Mouse (Mus musculus): ENCODE data around the gene Igfbp6.

GRCm38 (mm10) chr15:102163900-102164693 lies 19.9 kb downstream of the Igfbp6 start:
- TF ChIP-seq CTCF (IDR thresholded peaks at IDR 0.05; ENCODE audit: control insufficient read depth, insufficient read depth, insufficient read length) (no peak), MAX (IDR thresholded peaks at IDR 0.05) (no peak), FOSL1 (IDR thresholded peaks at IDR 0.05; ENCODE audit: insufficient read depth, low read length, poor library complexity, severe bottlenecking) (no peak)

All from C2C12 (cell line).